Mouse (Mus musculus) embryonic facial prominence, embryonic 14.5 days (tissue): Measurements from ENCODE around the gene Mindy4b-ps. TPM values are rescaled to one million over a fixed set of nuclear protein-coding genes. Genes with fewer than 3 reads are reported as not detected.

Source experiments
- ATAC-seq: fragments of 200-750 bp; cut with Nextera tagmentation; 2 replicates; pipeline ENCODE4 v1.8.0; 2017; ENCODE audit warnings: low read depth, moderate number of reproducible peaks, moderate TSS enrichment
- DNase-seq: peaks from one replicate; pipeline ENCODE4 v3.0.0-alpha.2; 2015; ENCODE audit warnings: low spot score
- H3K27ac ChIP-seq: fragments of 300-500 bp; sonication (generic); replicated peaks from 2 replicates; pipeline ENCODE4 v1.5.1; 2014; ENCODE audit warnings: low read depth, mild to moderate bottlenecking, low read length, moderate library complexity
- H3K27me3 ChIP-seq: fragments of 300-500 bp; sonication (generic); replicated peaks from 2 replicates; pipeline ENCODE4 v1.6.1; 2014; ENCODE audit warnings: low read length; ENCODE audit not compliant: control insufficient read depth, insufficient read depth
- H3K36me3 ChIP-seq: fragments of 300-500 bp; sonication (generic); 2 replicates; pipeline ENCODE4 v1.6.1; 2014; ENCODE audit warnings: low read length, mixed read lengths; ENCODE audit not compliant: control insufficient read depth, insufficient read depth
- H3K4me1 ChIP-seq: fragments of 300-500 bp; sonication (generic); 2 replicates; pipeline ENCODE4 v1.6.1; 2014; ENCODE audit warnings: antibody characterized with exemption, low read length; ENCODE audit not compliant: control insufficient read depth, insufficient read depth
- H3K4me2 ChIP-seq: fragments of 300-500 bp; sonication (generic); 2 replicates; pipeline ENCODE4 v1.6.1; 2014; ENCODE audit warnings: low read depth, mild to moderate bottlenecking, low read length, moderate library complexity, mixed read lengths
- H3K4me3 ChIP-seq: fragments of 300-500 bp; sonication (generic); 2 replicates; pipeline ENCODE4 v1.5.1; 2014; ENCODE audit warnings: low read depth, mild to moderate bottlenecking, low read length
- H3K9ac ChIP-seq: fragments of 300-500 bp; sonication (generic); 2 replicates; pipeline ENCODE4 v1.6.1; 2014; ENCODE audit warnings: low read depth, mild to moderate bottlenecking, low read length, moderate library complexity, mixed read lengths
- H3K9me3 ChIP-seq: fragments of 300-500 bp; sonication (generic); 2 replicates; pipeline ENCODE4 v1.6.1; 2016; ENCODE audit warnings: low read length; ENCODE audit not compliant: control insufficient read depth
- WGBS: fragments of 180-500 bp; shearing (Covaris S2); extraction: QIAGEN DNeasy Blood & Tissue Kit; methylation state at CpG from one replicate; pipeline ENCODE4 v1.1.7; 2014; 5-methylcytosine and 5-hydroxymethylcytosine counted together
- polyA plus RNA-seq: library from polyadenylated mRNA; unstranded; fragments of >200 nt; fragmentation: Nextera tagmentation; extraction: Ambion mirVana; gene quantifications from 2 replicates; pipeline ENCODE4 v1.2.1, GENCODE M21; 2014

Mindy4b-ps gene
- polyA plus RNA-seq, 1 experiment from 2014 or later: 0.19 TPM

DNA sequence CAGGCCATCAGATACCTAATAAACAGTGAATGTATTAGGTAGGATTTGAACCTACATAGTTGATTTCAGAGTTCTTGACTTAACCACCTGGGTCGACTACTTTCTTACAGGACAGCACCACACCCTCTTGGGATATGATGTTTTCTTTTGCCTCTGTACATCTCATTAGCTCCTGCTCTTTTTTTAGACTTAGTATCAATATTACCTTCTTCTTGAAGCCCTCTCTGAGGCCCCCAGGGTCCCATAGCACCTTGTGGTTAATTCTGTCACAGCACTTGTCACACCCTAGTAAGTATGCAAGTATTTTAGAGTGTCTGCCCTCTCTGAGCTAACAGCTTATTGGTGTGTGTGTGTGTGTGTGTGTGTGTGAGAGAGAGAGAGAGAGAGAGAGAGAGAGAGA, 66.3 kb downstream of the Mindy4b-ps start:
- Histone ChIP-seq H3K27ac (no peak overlapping the region), H3K4me3 (no peak overlapping the region), H3K36me3 (no peaks in the 10 kb centered on the region), H3K27me3 (no peaks in the 10 kb centered on the region), H3K9ac (no peak overlapping the region), H3K9me3 (no peaks in the 10 kb centered on the region), H3K4me1 (no peaks in the 10 kb centered on the region), H3K4me2 (no peak overlapping the region)
- ATAC-seq: no peak
- WGBS: 80% methylated on average over 1 of the region's 1 CpGs
- DNase-seq: no peak

DNA sequence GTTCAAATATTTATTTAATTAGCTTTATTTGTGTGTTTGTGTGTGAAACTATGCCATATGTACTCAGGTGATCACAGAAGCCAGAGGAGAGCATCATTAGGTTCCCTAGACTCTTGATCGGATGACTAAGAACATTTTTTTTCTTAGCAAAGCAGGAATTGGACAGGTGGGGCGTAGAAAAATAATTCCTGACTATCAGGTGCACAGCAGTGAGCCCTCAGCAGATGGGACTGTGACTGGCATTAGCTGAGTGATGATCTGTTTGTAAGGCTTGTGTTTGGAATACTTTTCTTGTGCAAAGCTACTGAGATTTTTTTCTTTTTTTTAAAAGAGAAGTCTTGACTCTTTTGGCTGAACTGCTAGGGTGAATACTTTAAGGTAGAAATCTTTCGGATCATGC, 67.8 kb downstream of the Mindy4b-ps start:
- WGBS: 78% methylated on average over 3 of the region's 3 CpGs
- Histone ChIP-seq H3K4me3 (no peak overlapping the region), H3K4me2 (no peak overlapping the region), H3K27ac (no peak overlapping the region), H3K27me3 (no peaks in the 10 kb centered on the region), H3K4me1 (no peaks in the 10 kb centered on the region), H3K9me3 (no peaks in the 10 kb centered on the region), H3K9ac (no peak overlapping the region), H3K36me3 (no peaks in the 10 kb centered on the region)
- ATAC-seq: no peak
- DNase-seq: no peak

DNA sequence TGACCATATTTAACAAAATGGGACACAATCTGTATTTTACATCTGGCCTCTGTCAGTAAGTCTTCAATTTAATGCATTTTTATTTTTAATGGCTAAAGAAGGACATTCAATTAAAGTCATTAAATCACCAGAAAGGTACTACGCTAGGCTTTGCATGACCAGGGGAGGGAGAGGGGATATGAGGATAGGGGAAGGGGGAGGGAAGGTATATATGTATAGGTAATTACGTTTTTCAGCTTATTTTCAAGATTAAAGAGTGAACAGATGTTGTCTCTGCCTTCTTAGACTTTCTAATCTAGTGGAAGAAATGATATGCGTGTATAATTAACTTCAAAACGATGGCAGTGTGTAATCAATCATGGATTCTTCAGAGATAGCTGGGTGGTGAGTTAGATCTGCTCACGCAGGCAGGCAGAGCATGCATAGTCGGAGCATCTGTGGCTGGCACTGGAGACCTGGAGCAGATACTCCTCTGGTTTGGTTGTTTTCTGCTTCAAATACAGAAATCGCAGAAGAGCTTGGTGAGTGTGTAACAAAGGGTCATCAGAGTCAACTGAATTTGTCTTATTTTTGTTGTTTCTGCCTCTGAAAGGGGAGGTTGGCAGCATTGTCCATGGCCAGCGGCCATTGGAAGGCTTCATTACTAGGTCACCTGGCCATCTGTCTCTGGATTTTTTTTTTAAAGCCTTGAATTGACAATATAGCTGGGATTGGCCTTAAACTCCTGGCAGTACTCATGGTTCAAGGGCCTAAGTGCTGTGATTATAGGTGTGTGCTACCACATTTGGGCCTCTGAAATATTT, 70.1 kb downstream of the Mindy4b-ps start:
- no peaks in the 10 kb centered on the region for H3K4me1 ChIP-seq

DNA sequence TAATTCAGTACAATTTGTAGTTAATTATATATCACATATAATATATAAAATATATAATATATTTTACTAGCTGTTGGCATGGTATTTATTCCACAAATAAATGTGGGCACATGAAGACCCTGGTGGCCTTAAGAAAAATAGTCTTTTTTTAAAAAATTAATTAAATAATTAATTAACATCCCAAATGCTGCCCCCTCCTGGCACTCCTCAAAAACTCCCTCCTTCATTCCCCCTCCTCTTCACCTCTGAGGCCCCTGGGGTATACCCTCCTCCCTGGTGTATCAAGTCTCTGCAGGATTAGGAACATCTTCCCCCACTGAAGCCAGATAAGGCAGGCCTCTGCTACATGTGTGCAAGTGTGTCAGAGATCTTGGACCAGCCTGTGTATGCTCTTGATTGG, 73.4 kb downstream of the Mindy4b-ps start:
- Histone ChIP-seq H3K4me3 (no peak overlapping the region), H3K4me1 (no peaks in the 10 kb centered on the region), H3K27me3 (no peaks in the 10 kb centered on the region), H3K4me2 (no peak overlapping the region), H3K9ac (no peak overlapping the region), H3K27ac (no peak overlapping the region), H3K36me3 (no peaks in the 10 kb centered on the region), H3K9me3 (no peaks in the 10 kb centered on the region)
- no peak; the same call in 1 of the 2 replicates for ATAC-seq
- no peak for DNase-seq

More for the DNA sequence above, 70.1 kb downstream of the Mindy4b-ps start:
- Histone ChIP-seq H3K4me2 (no peak overlapping the region), H3K9ac (no peak overlapping the region), H3K9me3 (no peaks in the 10 kb centered on the region), H3K27me3 (no peaks in the 10 kb centered on the region), H3K36me3 (no peaks in the 10 kb centered on the region), H3K4me3 (no peak overlapping the region), H3K27ac (no peak overlapping the region)
- ATAC-seq (no peak), DNase-seq (no peak)
- WGBS: 69% methylated on average over 8 of the region's 8 CpGs

DNA sequence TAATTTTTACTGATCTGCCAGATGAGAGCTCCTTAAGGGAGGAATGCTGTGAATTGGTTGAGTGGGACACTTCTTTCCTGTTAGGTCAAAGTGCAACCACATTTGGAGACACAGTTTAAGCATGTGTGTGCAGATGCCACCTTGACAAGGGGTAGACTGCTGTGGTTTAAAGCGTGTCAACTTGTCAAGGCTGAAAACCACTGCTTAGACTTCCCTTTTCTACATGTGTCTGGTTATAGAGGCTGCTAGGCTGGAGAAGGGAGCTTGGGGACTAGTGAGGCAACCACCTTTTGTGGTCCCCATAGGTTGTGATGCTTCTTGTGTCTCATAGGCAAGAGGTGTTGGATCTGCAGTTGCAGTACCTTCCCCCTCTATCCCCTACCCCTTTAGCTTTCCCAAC, 74.2 kb downstream of the Mindy4b-ps start:
- Histone ChIP-seq H3K9me3 (no peaks in the 10 kb centered on the region), H3K36me3 (no peaks in the 10 kb centered on the region), H3K4me1 (no peaks in the 10 kb centered on the region), H3K27me3 (no peaks in the 10 kb centered on the region), H3K4me3 (no peak overlapping the region), H3K9ac (no peak overlapping the region), H3K4me2 (no peak overlapping the region), H3K27ac (no peak overlapping the region)
- 65% methylated on average over 1 of the region's 1 CpGs for WGBS
- ATAC-seq: no peak
- DNase-seq: no peak

DNA sequence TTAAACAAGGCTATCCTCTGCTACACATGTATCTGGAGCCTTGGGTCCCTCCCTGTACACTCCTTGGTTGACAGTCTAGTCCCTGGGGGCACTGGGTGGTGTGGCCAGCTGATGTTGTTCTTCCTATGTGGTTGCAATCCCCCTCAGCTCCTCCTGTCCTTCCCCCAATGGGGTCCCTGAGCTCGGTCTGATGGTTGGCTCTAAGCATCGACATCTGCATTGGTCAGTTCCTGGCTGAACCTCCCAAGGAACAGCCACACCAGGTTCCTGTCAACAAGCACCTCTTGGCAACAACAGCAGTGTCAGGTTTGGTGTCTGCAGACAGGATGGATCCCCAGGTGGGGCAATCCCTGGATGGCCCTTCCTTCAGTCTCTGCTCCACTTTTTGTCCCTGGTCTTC, 82.6 kb downstream of the Mindy4b-ps start:
- no peak overlapping the region for H3K27ac ChIP-seq
- H3K4me3 ChIP-seq: no peak overlapping the region
- WGBS: 57% methylated on average over 2 of the region's 2 CpGs
- no peak for ATAC-seq
- H3K4me1 ChIP-seq: no peaks in the 10 kb centered on the region
- DNase-seq: no peak
- no peaks in the 10 kb centered on the region for H3K9me3 ChIP-seq
- H3K27me3 ChIP-seq: no peaks in the 10 kb centered on the region
- H3K4me2 ChIP-seq: no peak overlapping the region
- H3K36me3 ChIP-seq: no peaks in the 10 kb centered on the region
- H3K9ac ChIP-seq: no peak overlapping the region

Other genes with a start within 250 kb of the Mindy4b-ps start
- 25.9 and 26.1 TPM in 2 replicates for gene Selenot, start 245.7 kb downstream of the Mindy4b-ps start, polyA plus RNA-seq
- 0.07 and 0.09 TPM in 2 replicates for gene Erich6, start 185.1 kb downstream of the Mindy4b-ps start, polyA plus RNA-seq
- gene Siah2, start 129.9 kb downstream of the Mindy4b-ps start, polyA plus RNA-seq: 7.8 and 9.0 TPM in 2 replicates
- gene Clrn1, start 63.0 kb upstream of the Mindy4b-ps start, polyA plus RNA-seq: 0.98 and 1.0 TPM in 2 replicates
- gene Med12l, start 183.5 kb upstream of the Mindy4b-ps start, polyA plus RNA-seq: 3.3 and 3.4 TPM in 2 replicates